Mouse (Mus musculus): Measurements from ENCODE around the gene Dnal1.

Gene Dnal1

DNA sequence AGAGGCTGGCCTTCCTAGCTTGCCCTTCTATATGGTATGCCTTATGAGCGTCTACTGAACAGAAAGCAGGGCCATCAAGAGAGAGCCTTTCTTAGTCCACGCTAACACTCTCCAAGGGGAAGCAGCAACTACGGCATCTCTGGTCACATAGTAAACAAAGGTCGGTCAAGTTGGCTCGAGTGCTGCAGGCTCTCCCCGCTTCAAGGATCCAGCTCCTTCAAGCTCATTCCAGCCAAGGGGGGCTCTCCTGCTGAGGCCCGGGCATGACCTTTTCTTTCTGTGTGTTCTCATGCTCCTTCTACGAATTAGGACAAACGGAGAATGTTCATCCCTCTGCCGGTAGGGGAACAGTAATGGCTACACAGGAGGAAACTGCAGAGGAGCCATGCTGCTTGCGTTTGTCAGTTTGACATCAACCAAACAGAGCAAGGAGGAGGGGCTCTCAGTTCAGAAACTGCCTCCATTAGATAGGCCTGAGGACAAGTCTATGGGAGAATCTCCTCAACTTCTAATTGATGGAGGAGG lies 49.5 kb downstream of the Dnal1 start:
- no peak for DNase-seq

DNA sequence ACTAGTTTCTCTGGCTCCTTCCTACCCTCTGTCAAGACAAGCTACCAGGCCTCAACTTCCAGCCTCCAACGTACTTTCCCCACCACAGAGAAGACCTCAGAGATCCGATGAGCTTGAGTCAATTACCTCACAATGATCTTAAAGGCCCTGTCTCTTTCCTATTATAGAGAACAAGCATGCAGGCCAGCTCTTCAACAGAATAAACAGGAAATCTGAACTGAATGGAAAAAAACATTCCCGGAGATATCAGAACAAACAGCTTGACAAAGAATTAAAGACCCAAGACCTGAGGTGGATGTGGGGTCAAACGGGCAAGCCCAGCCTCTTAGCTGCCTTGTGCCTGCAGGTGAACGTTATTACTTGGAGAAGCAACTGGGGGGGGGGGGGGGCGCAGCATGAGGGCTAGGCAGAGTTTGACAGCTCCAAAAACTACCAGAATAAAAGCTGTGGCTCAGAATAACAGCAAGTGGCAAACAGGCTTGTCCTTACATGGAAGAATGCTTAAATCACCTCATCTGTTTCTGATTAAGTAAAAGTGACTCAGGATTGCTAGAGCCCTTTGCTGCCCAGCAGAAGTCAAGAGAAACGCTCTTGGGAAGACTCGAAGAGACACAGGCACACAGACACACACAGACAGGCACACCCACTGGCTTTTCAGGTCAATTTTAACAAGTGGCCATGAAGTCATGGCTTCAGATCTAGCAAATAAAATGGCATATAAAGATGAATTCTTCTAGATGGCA lies 51.6 kb downstream of the Dnal1 start:
- DNase-seq: no peak

DNA sequence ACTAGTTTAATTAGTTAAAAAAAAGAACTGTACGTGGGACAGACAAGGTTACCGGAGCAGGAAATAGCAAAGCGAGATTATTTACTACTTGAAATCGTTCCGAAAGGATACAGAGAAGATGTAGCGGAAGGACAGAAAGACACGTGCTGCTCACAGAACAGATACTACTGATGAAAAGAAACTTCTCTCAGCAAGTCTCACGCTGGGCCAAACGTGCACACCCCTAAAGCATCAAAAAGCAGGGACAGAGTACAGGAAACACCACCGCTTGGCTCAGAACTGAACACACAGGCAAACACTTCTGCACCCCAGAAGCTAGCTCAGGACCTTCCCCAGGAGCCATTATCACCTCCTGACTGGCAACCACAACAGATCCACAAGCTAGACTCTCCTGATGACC lies 56.4 kb downstream of the Dnal1 start:
- DNase-seq: no peak

DNA sequence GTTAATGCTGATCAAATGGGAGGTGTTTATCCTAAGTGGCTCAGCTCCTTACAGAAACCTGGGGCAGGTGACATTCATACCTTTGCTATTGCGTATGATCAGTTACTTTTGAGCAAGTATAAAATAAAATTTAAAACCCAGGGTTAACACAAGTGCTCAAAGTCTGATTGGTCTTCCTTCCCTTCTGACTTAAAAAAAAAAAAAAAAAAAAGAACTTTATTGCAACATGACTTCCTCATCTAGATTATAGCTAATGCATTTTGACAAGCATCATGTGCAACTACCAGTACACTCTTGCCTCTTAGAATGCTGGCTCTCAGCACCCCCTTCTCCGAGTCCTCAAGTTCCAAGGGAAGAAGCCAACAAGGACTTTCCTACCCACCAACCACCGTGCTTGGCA lies 58.0 kb downstream of the Dnal1 start:
- no peak for DNase-seq

- peak; percentile 75 for DNase-seq
Observed at GRCm38 (mm10) chr12:84172862-84173261, 58.7 kb downstream of the Dnal1 start.

DNA sequence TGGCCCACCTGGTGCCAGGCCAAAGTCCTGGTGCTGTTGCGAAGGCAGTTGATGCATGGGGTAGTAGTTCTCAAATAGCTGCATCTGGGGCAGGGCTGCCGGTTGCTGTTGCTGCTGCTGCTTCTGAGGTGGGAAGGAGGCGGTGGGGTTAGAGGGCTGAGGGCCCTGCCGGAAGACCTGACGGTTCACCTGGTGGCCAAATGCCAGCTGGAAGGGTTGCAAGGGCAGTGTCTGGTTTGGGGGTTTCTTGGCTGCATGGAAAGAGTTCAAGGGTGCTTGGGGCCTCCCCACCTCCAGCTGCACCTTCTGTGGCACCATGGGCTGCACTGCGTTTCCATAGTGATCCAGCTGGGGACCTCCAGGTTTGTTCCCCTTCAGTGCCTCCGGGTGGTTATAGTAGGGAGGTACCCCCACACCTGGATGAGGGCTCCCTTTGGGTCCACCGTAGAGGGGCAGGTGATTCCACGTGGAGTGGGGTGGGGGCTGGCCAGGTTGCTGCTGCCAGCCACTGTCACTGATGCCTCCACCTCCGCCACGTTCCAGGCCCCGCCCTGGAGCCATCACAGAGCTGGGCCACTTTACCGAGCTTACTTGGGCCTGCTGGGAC lies 59.2 kb downstream of the Dnal1 start:
- no peak for DNase-seq

GRCm38 (mm10) chr12:84174190-84174811 lies 60.1 kb downstream of the Dnal1 start:
- DNase-seq: no peak

- no peak for DNase-seq
Observed at GRCm38 (mm10) chr12:84174871-84175270, 60.7 kb downstream of the Dnal1 start.

GRCm38 (mm10) chr12:84175659-84176061 lies 61.5 kb downstream of the Dnal1 start:
- DNase-seq: peak; percentile 80

GRCm38 (mm10) chr12:84176126-84176769 lies 62.1 kb downstream of the Dnal1 start:
- no peak for DNase-seq

DNA sequence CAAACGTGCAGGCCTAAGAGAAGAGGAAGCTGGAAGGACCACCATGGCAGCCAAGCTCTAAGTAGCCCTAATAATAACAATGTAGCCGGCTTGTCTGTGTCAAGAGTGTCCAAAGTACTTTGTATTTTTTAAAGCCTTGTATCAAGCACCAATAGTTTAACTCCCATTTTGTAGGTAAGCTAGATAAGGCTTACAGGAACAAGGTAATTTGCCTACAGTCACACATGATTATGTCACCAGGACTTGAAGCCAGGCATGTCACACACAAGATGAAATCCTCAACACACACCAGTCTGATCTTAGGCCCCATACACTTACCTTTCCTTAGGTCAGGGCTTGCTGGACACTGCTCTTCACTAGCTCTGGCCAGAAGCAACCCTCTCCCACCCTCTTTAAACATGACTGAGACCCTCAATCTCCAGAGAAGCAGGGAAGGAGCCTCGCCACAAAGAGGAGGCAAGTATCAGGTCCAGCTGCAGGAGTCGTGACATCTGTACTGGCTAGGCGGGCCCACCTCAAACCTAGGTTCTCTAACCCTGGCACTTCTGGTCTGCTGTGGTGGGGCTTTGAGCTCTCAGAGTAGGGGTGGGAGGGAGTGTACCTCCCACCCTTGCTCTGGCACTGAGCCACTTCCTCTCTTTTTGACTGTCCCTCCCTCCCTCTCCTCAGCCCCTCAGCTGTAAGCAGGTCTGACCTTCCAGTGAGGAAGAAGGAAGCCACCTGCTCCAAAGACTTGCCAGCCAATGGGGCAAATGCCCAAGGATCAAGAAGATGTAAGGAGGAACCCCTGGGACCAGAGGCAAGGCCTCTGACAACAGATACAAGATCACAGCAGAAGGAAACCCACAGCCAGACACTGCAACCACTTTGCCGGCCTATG lies 63.0 kb downstream of the Dnal1 start:
- no peak for DNase-seq

DNA sequence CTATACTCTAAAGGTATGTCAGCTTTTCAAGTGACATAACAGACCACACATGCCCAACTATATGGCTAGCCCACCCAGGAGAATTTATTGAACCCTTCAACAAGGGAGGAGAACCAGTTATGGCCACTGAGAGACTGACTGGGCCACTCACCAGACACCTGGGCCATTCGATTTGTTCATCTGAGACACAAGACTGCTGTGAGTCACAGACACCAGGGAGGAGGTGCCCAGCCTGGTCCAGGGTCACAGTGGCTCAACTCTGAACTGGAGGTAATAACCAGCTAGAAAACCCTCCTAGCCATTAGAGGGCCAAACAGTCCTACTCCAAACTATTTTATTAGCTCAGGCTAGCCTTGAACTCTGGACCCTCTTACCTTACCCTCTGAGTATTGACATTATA lies 63.9 kb downstream of the Dnal1 start:
- DNase-seq: no peak

GRCm38 (mm10) chr12:84178652-84179445 lies 64.7 kb downstream of the Dnal1 start:
- no peak for DNase-seq

DNA sequence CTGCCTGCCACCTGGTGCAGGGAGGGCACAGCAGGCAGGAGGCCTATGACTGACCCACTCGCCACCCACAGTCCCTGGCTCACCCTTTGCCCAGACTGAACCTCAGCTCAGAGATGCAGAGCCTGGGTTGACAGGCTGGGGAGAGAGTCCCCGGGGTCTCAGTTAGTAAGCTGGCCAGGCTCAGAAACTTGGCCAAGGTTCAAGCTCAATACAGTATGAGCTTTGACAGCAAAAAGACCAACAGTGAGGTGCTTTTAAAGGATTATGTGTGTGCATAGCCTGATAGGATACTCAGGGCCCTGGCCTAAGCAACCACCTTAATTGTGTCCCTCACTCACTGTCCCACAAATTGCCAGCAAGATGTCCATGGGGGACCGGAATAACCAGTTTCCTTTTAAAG lies 65.9 kb downstream of the Dnal1 start:
- no peak for DNase-seq

- no peak for DNase-seq
Observed at GRCm38 (mm10) chr12:84180701-84181435, 66.7 kb downstream of the Dnal1 start.

DNA sequence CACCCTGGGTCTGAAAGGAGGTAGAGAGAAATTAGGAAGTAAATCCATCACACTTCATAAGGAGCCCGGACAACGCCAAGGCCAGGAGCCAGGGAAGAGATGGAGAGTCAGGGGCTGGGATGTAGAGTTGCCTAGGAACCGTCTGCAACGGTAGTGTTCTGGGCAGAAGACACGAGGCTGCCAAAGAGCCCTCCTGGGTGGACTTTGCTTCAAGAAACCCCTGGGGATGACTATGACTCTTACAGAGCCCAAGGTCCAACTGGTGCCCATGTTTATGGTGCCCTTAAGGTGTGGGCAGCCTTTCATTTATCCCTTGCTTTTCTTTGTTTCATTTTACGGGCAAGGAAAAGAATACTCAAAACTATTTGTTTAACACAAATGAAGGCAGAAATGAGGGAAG lies 67.8 kb downstream of the Dnal1 start:
- DNase-seq: no peak

DNA sequence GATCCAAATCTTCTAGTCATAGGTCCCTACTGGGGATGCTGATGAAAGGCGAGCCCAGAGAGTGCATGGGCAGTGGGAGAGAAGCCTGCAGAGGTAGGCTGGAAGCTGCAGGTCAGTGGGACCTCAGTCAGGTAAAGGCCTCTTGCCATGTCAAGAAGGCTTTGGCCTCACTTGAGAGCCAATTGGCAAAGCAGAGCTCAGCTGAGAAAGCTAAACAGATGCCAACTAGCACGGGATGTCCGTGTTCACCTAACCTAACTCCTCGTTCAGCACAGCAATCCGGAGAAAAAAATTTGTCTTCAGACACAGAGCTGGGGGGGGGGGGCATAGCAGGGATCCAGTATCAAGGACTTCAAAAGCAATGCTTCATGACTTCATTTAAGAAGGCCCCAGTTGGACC lies 70.8 kb downstream of the Dnal1 start:
- peak; percentile 37 for DNase-seq

GRCm38 (mm10) chr12:84185547-84185946 lies 71.4 kb downstream of the Dnal1 start:
- peak; percentile 36 for DNase-seq

DNA sequence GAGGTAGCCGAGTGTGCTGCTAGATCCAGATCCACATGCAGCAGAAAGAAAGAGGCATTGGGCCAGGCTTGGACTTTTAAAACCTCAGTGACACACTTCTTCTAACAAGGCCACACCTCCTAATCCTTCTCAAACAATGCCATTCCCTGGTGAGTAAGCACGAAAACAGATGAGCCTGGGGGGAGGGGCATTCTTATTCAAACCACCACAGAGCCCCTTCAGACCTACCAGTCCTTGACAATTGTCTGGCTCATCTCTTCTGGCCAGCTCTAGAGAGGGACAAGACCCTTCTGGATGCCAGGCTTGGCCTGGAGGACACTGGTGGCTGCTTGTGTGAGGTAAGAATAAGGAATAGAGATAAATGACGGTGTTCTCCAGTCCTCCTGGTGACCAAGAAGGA lies 72.4 kb downstream of the Dnal1 start:
- peak; percentile 39 for DNase-seq

GRCm38 (mm10) chr12:84186950-84187349 lies 72.8 kb downstream of the Dnal1 start:
- peak; percentile 67 for DNase-seq
